Mouse (Mus musculus): ENCODE measurements around the gene Spon1. TPM values are rescaled to one million over a fixed set of nuclear protein-coding genes. Genes with fewer than 3 reads are reported as not detected.

The Spon1 gene
- total and polyA plus RNA-seq, 3 experiments = not detected

- Histone ChIP-seq H3K79me2 (replicated peaks; ENCODE audit: control insufficient read depth, extremely low read depth, insufficient read depth, poor library complexity, severe bottlenecking) (no peaks in the 10 kb centered on the region), H3K4me3 (replicated peaks in 1 of 3; ENCODE audit: low read depth in 2 of 3, low read length in 2 of 3, poor library complexity in 1 of 3) (no peak overlapping the region), H3K27me3 (replicated peaks) (peaks cover 3% of the 10 kb centered on the region), H3K4me2 (ENCODE audit: insufficient read depth, low read depth, poor library complexity, severe bottlenecking) (no peak overlapping the region), H3K4me1 (ENCODE audit: control insufficient read depth in 1 of 2, insufficient read depth in 2 of 2) (no peaks in the 10 kb centered on the region), H3K9me3 (replicated peaks; ENCODE audit: low read length) (peaks cover 11% of the 10 kb centered on the region), H3K36me3 (replicated peaks in 1 of 2; ENCODE audit: control insufficient read depth in 1 of 2, insufficient read depth in 1 of 2, low read length in 1 of 2) (no peaks in the 10 kb centered on the region), H3K27ac (ENCODE audit: insufficient read depth, low read depth) (no peak overlapping the region), H3K9ac (ENCODE audit: insufficient read depth, low read depth) (no peak overlapping the region)
- TF ChIP-seq TBP (conservative IDR thresholded peaks at IDR 0.05; ENCODE audit: low read depth, low read length) (no peak), POLR2AphosphoS2 (IDR thresholded peaks at IDR 0.05; ENCODE audit: low read depth, low read length) (no peak), ETS1 (conservative IDR thresholded peaks at IDR 0.05; ENCODE audit: low read depth, low read length) (no peak), RAD21 (IDR thresholded peaks at IDR 0.05; ENCODE audit: low read depth, low read length) (no peak)
- no peak for DNase-seq (ENCODE audit: extremely low read depth)
- dilution Hi-C loops (cut with MboI; ENCODE audit: extremely low pct_ligation_motif_present, extremely low pct_unique_long_range_greater_than_20kb, low sequenced_read_pairs) = no loop called here
- in situ Hi-C loops (cut with MboI; ENCODE audit: low pct_ligation_motif_present, low pct_unique_long_range_greater_than_20kb, low sequenced_read_pairs) = loop anchor here (10.0 kb wide), 1 partner anchor 413 kb away; no protein-coding TSS in a partner anchor
These were observed 261.6 kb downstream of the Spon1 start for GRCm38 (mm10) chr7:114027406-114027805.

- H3K9ac ChIP-seq (ENCODE audit: insufficient read depth, low read depth) = no peak overlapping the region
- H3K79me2 ChIP-seq (replicated peaks; ENCODE audit: control insufficient read depth, extremely low read depth, insufficient read depth, poor library complexity, severe bottlenecking) = no peaks in the 10 kb centered on the region
- peaks cover 11% of the 10 kb centered on the region for H3K9me3 ChIP-seq (replicated peaks; ENCODE audit: low read length)
- DNase-seq (ENCODE audit: extremely low read depth) = no peak
- no peak overlapping the region for H3K4me3 ChIP-seq (replicated peaks in 1 of 3; ENCODE audit: low read depth in 2 of 3, low read length in 2 of 3, poor library complexity in 1 of 3)
- no peak overlapping the region for H3K4me2 ChIP-seq (ENCODE audit: insufficient read depth, low read depth, poor library complexity, severe bottlenecking)
- peaks cover 3% of the 10 kb centered on the region for H3K27me3 ChIP-seq (replicated peaks)
- no peaks in the 10 kb centered on the region for H3K36me3 ChIP-seq (replicated peaks in 1 of 2; ENCODE audit: control insufficient read depth in 1 of 2, insufficient read depth in 1 of 2, low read length in 1 of 2)
- H3K4me1 ChIP-seq (ENCODE audit: control insufficient read depth in 1 of 2, insufficient read depth in 2 of 2) = 0 out of 4 replicates have a peak, but pooled peaks cover 0 to 2% of the 10 kb centered on the region in 2 experiments
- in situ Hi-C loops (cut with MboI; ENCODE audit: low pct_ligation_motif_present, low pct_unique_long_range_greater_than_20kb, low sequenced_read_pairs) = loop anchor here (10.0 kb wide), 1 partner anchor 414 kb away; no protein-coding TSS in a partner anchor
- TF ChIP-seq RAD21 (IDR thresholded peaks at IDR 0.05; ENCODE audit: low read depth, low read length) = no peak
- TF ChIP-seq ELF1 (IDR thresholded peaks at IDR 0.05; ENCODE audit: low read depth, low read length) = no peak
- TF ChIP-seq RCOR1 (conservative IDR thresholded peaks at IDR 0.05; ENCODE audit: low read depth, low read length) = no peak
- TF ChIP-seq UBTF (IDR thresholded peaks at IDR 0.05; ENCODE audit: low read depth, low read length) = no peak
- TF ChIP-seq BHLHE40 (IDR thresholded peaks at IDR 0.05; ENCODE audit: low read depth, low read length) = no peak
- no peak for TF ChIP-seq TBP (conservative IDR thresholded peaks at IDR 0.05; ENCODE audit: low read depth, low read length)
- no peak for TF ChIP-seq SIN3A (IDR thresholded peaks at IDR 0.05; ENCODE audit: low read length)
- no peak for TF ChIP-seq TCF12 (IDR thresholded peaks at IDR 0.05; ENCODE audit: low read depth, low read length)
- TF ChIP-seq KAT2A (IDR thresholded peaks at IDR 0.05; ENCODE audit: insufficient replicate concordance, low read length) = no peak
- TF ChIP-seq USF2 (conservative IDR thresholded peaks at IDR 0.05; ENCODE audit: low read depth, low read length) = no peak
- no peak overlapping the region for H3K27ac ChIP-seq (ENCODE audit: insufficient read depth, low read depth)
- dilution Hi-C loops (cut with MboI; ENCODE audit: extremely low pct_ligation_motif_present, extremely low pct_unique_long_range_greater_than_20kb, low sequenced_read_pairs) = no loop called here
These were observed 263.0 kb downstream of the Spon1 start for GRCm38 (mm10) chr7:114028828-114029227.

GRCm38 (mm10) chr7:114029596-114029995, 263.8 kb downstream of the Spon1 start:
- Histone ChIP-seq H3K4me2 (ENCODE audit: insufficient read depth, low read depth, poor library complexity, severe bottlenecking) (no peak overlapping the region), H3K9me3 (replicated peaks; ENCODE audit: low read length) (peaks cover 7% of the 10 kb centered on the region), H3K4me1 (ENCODE audit: control insufficient read depth in 1 of 2, insufficient read depth in 2 of 2) (0 out of 4 replicates have a peak, but pooled peaks cover 0 to 2% of the 10 kb centered on the region in 2 experiments), H3K27ac (ENCODE audit: insufficient read depth, low read depth) (no peak overlapping the region), H3K27me3 (replicated peaks) (no peaks in the 10 kb centered on the region), H3K79me2 (replicated peaks; ENCODE audit: control insufficient read depth, extremely low read depth, insufficient read depth, poor library complexity, severe bottlenecking) (no peaks in the 10 kb centered on the region), H3K9ac (ENCODE audit: insufficient read depth, low read depth) (no peak overlapping the region), H3K36me3 (replicated peaks in 1 of 2; ENCODE audit: control insufficient read depth in 1 of 2, insufficient read depth in 1 of 2, low read length in 1 of 2) (no peaks in the 10 kb centered on the region), H3K4me3 (replicated peaks in 1 of 3; ENCODE audit: low read depth in 2 of 3, low read length in 2 of 3, poor library complexity in 1 of 3) (no peak overlapping the region)
- DNase-seq (ENCODE audit: extremely low read depth) = no peak
- TF ChIP-seq MXI1 (IDR thresholded peaks at IDR 0.05; ENCODE audit: low read depth, low read length) (no peak), E2F4 (IDR thresholded peaks at IDR 0.05; ENCODE audit: insufficient replicate concordance, low read depth, low read length) (no peak), JUND (conservative IDR thresholded peaks at IDR 0.05; ENCODE audit: low read depth, low read length) (no peak), MAFK (IDR thresholded peaks at IDR 0.05; ENCODE audit: insufficient replicate concordance, low read length) (no peak), NRF1 (IDR thresholded peaks at IDR 0.05; ENCODE audit: low read depth, low read length) (no peak), ZMIZ1 (IDR thresholded peaks at IDR 0.05; ENCODE audit: low read depth, low read length) (no peak), RCOR1 (conservative IDR thresholded peaks at IDR 0.05; ENCODE audit: low read depth, low read length) (no peak), RAD21 (IDR thresholded peaks at IDR 0.05; ENCODE audit: low read depth, low read length) (no peak), EP300 (IDR thresholded peaks at IDR 0.05; ENCODE audit: low read length) (no peak), ZC3H11A (IDR thresholded peaks at IDR 0.05; ENCODE audit: low read depth, low read length) (no peak), TCF12 (IDR thresholded peaks at IDR 0.05; ENCODE audit: low read depth, low read length) (no peak), ZKSCAN1 (IDR thresholded peaks at IDR 0.05; ENCODE audit: borderline replicate concordance, low read depth, low read length) (no peak), IRF4 (IDR thresholded peaks at IDR 0.05; ENCODE audit: low read depth, low read length) (no peak), TBP (conservative IDR thresholded peaks at IDR 0.05; ENCODE audit: low read depth, low read length) (no peak), PAX5 (IDR thresholded peaks at IDR 0.05; ENCODE audit: low read length) (no peak), SIN3A (IDR thresholded peaks at IDR 0.05; ENCODE audit: low read length) (no peak)
- dilution Hi-C loops (cut with MboI; ENCODE audit: extremely low pct_ligation_motif_present, extremely low pct_unique_long_range_greater_than_20kb, low sequenced_read_pairs) (no loop called here), in situ Hi-C loops (cut with MboI; ENCODE audit: low pct_ligation_motif_present, low pct_unique_long_range_greater_than_20kb, low sequenced_read_pairs) (loop anchor here (10.0 kb wide), 1 partner anchor 415 kb away; no protein-coding TSS in a partner anchor)
